Mouse (Mus musculus): ENCODE measurements around the gene Fermt3.

Gene Fermt3

DNA sequence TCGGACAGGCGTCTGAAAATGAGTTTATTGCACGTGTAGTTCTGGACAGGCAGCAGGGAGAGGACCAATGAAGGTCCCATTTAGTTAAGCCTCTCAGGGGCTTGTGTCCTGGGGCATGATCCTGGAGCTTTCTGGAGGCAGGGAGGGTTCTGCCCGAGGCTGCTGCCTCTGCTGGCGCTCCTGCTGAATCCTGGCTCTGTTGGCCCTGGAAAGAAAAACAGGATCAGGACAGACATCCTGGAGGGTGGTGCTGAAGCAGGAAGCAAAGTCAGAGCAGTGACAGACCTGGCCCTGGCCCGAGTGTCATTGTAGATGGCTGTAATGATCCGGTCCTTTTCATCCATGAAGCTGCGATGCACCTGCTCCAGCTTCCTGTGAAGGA, 31.4 kb downstream of the Fermt3 start:
- DNase-seq = no peak

DNA sequence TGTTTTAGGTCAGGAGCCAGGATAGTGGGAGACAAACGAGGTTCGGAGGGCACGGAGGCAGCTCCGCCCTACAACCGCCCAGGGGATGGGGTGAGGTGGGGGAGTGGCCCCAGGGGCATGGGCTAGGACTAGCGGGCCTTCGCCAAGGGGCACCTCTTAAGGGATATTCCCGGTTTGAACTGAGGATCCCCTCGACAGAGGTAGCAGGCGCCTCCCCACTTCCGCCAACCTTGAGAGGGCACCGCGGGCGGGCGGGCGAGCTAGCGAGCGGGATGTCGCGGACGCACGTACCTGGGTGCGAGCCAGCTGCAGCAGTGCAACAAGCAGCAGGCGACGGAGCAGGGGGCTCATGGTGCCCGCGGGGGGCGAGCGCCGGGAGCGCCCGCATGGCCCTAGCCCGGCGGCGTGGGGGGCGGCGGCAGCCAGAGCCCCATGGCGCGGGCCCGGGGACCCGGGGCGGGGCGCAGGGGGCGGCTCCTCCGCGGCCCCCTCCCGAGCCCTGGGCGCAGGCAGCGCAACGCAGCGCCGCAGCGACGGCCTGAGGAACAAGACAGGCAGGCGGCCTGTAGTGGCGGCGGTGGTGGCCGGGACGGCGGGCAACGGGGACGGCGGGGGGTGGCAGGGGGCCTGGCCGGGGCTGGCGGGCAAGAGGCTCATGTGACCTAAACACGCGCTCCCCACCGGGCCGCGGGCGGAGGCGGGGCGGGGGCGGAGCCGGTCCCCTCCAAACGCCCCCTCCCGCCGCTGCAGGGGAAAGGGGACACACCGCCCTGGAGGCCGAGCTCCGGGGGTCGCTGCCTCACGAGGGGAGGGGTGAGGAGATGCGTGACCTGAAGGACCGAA, 32.0 kb downstream of the Fermt3 start, which contains the start of gene Vegfb:
Vegfb (minus strand) TSS at position 591 of the 843 bp plus-strand sequence.
- DNase-seq = peak; percentile 85

DNA sequence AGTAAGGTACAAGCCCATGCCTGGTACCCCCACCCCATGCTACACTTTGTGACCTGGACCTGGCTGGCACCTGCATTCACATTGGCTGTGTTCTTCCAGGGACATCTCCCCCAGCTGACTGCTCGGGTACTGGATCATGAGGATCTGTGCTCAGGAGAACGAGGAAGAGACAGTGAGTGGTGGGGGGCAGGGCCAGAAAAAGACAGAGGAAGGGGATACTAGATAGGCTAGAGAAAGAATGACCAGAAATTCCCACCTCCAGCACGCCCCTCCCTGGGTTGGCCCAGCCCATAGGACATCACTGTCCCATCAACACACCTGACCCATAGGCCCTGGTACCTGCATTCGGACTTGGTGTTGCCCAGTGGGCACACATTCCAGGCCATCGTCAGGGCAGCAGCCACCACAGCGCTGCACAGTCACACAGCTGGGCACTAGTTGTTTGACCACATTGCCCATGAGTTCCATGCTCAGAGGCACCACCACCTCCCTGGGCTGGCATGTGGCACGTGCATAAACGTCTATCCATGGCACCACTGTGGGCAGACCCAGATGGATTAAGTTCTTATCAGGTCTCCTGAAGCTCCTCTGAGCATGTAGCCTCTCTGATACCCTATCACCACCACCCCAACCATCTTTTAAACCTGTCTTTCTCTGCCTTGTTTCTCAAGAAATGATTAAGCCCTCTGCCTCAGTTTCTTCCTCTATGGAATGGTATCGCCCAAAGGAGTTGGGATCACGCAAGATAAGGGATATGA, 33.1 kb downstream of the Fermt3 start:
- peak; percentile 8 for DNase-seq

DNA sequence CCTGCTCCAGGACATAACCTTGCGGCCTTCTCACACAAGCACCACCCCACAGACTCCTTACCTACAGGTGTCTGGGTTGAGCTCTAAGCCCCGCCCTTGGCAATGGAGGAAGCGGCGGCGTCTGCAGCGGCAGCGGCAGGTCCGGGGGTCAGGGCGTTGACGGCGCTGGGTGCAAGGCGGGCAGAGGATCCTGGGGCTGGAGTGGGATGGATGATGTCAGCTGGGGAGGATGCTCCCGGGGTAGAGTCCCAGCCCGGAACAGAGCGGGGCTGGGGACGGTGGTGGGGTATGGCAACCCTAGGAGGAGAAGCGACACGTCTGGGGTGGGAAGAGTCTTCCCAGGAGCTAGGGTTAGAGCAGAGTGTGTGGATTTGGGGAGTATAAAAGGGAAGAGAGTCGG, 34.0 kb downstream of the Fermt3 start:
- peak; percentile 21 for DNase-seq

DNA sequence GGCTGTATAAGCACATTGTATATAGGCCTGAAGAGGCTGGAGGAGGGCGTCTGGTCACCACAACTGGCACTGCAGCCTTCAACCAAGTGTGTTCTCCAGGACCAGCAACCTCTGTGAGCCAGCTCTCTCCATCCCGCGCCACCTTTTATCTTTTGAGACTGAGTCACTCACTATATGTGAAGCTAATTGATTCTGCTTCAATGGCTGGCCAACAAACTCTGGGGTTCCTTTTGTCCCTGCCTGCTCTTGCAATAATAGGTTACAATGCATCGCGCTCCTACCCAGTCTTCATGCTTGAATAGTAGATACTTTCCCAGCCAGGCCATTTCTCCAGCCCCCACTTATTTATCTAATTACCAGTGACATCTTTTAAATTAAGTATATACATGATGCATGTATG, 35.6 kb downstream of the Fermt3 start:
- DNase-seq = no peak

DNA sequence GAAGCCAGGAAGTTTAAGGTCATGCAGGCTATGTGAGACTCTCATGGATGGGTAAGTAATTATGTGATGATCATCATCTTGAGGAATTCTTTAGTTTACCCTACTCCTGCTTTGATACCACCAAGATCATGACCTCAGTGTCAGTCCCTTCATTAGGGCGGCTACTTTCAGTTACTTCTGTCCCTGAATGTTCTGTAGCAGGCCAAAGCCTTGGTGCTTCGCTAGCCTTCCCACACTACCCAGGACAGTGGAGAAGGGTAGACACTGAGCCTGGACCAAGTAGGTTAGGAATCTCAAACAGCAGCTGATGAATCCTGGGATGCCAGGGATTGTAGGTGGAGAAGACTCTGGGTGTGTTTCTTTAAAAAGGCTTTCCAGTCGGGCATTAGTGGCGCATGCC, 37.8 kb downstream of the Fermt3 start:
- no peak for DNase-seq

DNA sequence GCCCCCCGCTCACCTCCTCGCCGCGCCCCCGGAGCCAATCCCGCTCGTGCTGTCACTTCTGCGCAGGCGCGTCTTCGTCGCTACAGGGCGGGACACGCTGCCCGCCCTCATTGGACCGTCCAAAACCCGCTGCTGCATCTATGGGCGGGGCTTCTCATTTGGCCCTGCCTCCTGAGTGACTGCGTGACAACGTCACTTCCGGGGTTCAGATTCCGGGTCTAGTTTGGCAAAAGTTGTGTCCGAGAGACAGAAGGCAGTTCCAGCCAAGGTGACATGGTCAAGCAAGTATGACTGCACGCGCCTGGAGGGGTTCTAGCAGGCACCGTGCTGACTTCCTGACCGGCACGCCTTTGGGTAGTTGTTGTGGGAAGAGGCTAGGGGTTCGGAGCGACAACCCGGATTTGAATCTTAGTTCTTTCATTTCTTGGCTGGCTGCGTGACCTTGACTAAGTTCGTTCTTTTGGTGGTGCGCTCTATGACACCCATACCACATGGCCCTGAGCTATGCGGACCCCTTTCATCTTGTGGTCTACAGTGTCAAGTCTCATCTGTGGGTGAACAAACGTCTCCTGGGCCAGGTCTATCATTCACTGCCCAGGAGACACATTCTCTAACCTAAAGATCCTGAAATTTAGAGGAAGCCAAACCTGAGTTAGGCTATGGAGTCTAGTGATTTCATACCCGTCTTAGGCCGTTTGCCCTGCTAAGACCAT, 38.7 kb downstream of the Fermt3 start, which contains the start of gene Fkbp2:
Fkbp2 (minus strand) TSS at position 121 of the 713 bp plus-strand sequence.
- peak; percentile 99 for DNase-seq

DNA sequence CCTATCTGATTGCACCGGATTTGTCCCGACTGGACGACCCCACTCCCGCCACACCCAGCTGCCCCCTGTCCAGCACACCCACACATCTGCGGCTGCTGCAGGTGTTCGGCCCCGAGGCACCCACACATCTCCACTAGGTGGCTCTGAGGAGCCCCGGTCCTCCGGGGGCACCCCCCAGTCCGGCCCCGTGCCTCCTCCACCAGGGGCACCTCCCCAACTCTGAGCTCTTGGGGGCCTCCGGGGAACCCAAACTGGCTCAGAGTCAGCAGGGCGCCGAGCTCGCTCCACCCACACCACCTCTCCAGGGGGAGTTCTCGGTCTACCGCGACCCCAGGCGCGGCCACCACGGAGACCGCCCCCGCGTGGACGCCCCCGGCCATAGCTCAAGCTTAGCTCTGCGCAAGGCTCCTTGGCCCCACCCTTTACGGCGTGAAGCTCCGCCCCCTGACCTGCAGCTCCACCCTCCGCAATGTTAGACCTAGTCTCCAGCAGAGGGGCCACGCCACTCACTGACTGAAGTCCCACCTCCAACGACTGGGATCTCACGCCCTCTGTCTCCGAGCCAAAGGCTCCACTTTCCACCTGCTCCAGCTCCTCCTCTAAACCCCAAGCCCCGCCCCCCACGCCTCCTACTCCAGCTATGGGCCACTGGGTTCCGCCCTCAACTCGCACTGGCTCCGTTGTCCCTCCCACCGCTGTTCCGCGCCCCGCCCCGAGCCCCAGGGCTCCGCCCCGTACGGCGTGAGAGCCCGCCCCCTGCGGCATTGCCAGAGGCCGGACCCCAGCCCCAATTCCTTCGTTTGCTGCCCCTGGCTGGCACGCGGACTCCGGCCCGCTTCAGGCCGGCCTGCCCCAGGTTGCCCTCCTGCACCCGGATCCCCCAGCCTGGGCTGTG, 39.5 kb downstream of the Fermt3 start:
- peak; percentile 100 for DNase-seq

DNA sequence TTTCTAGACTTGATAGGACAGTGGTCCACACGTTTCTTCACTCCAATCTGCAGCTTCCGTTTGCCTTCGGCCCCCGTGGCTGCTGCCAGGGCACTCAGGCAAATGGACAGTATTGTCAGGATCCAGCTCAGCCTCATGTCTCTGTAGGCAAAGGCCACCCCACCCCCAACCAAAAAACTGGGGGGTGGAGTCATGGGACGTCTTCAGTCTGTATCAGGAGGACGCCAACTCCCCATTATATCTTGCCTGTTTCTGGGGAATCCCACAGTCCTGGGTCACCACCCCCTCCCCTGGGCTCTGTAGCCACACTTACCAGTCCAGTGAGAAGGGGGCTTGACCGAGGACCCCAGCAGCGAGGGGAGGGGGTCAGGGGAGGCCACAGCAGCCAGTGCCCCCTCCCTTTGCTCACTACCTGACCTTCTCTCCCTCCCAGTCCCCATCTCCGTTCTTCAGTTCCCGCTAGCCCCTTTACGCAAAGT, 40.2 kb downstream of the Fermt3 start:
- peak; percentile 66 for DNase-seq

DNA sequence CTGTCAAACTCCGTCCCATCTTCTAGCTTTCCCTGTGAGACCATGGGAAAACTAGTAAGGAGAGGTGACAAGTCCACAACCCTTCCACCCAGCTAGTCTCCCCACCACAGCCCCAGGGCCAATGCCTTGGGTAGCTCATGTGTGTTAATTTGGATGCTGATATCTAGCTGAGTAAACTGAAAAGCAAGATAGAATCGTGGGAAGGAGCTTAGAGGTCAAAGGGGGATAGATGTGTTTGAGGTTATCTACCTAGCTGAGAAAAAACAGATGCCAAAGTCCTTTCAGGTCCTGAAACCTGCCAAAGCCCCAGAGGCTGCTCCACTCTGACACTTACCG, 40.7 kb downstream of the Fermt3 start:
- DNase-seq = no peak

DNA sequence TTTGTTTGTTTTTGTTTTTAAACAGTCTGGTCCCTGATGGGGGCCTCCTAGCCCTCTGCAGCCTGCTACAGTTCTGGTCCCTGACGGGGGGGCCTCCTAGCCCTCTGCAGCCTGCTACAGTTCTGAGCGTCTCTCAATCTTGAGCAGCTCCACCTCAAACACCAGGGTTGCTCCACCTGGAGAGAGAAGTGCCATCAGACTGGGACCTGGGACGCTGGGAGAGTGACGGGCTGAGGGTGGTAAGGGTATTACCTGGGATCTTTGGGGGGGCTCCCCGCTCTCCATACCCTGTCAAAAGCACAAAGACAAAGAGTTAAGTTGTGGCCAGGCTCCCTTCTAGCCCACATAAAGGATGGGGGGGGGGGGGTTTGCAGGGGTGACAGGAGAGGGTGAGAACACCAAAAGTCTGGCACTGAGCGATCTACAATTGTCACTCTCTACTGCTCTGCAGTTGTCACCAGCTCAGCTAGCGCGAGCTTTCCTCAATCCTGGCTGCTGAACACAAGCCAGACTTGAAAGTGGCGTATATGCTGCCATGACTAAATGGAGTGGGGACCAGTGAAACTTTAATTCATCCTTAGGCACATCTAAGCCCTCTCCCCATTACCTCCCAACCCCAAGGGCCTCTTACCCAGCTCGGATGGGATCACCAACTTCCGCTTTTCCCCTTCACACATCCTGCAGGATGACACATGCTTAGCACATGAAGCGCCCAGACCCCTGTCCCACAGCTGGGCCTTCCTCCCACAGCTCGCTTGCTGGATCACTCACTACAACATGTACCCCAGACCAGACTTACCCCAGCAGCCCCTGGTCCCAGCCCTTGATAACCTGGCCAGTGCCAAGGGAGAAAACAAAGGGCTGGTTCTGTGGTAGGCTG, 41.3 kb downstream of the Fermt3 start:
- DNase-seq = no peak

DNA sequence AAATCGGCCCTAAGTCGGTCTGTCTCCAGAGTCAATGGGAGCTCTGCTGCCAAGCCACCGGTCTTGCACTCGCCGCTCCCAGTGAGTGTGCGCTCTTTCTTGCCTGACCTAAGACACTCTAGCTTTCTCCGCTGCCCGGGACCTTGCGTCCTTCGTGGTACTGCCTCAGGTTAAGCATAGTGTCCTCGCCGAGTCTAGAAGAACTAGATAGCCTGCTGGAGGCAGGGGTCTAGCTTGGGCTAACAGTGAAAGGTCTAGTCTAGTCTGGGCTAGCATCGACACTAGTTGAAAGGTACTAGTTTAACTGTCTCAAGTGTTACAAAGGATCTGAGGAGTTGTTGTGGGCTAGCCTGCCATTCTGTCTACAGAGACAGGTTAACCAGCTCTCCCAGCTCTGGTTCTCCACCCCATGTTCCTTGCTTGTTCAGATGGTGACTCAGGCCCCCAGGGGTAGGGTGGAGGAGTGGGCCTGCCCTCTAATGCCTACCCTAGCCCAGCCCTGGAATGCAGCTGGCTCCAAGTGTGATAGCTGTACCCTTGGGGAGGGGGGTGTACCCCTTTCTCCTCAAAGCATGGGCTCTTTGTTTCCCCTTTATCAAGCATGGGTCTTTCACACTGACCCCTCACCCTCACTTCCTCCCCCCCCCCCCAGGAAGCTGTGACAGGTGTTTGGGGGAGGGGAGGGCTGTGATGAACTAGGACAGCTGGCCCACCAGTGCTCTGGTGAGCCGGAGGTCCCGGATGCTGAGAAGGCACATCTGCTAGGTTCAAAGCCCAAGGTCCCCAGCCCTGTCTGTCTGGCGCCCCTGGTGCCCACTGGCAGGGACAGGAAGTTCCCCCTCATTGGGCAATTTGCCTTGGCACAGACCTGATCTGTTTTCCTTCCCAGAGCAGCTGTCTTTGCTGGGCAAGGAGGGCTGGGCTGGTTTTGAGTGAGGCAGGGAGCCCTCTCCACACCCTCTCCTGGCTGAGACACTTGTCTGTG, 43.4 kb downstream of the Fermt3 start, which contains the start of gene Plcb3:
Plcb3 (minus strand) TSS at position 934 of the 985 bp plus-strand sequence.
- peak; percentile 93 for DNase-seq

DNA sequence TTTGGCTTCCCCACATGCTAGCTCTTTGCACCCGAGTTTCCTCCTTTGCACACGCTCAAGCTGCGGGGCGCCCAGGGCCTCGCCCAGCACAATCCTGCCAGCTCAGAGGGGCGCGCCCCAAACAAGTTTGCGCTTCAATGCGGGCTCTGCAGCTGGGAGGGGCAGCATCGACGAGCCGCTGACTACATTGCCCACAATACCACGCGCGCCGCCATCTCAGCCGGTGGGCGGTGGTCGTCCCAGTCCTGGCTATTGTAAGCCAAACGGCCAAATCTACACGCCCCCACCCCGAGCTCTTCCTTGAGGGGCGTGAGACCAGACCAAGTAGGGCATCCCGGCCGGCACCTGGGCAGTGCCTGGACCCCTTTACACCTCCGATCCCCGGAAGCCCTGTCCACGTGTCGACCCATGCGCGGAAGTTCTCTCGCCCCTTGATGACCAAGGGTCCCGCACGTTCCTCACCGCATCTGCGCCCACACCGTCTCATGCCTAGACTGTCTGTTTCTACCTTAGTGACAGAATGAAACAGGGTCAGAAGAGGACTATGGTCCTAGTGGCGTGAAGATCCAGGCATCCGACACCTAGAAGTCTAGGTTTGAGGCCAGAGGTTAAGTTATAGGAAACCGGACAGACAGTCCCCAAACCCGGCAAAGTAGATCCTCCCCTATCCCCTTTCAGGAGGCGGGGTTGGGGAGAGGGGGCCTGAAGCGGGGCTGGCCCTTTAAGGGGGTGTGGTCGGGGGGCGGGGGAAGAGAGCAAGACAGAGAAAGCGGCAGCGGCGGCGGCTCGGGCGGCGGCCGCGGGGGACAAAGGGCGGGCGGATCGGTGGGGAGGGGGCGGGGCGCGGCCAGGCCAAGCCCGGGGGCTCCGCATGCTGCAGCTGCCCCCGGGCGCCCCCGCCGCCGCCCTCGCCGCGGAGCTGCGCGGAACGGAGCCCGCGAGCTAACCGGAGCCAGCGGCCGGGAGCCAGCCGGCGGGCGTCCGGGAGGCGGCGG, 44.8 kb downstream of the Fermt3 start, which contains the start of gene Ppp1r14b:
Ppp1r14b (plus strand) TSS at position 758 of the 995 bp plus-strand sequence.
- peak; percentile 90 for DNase-seq

DNA sequence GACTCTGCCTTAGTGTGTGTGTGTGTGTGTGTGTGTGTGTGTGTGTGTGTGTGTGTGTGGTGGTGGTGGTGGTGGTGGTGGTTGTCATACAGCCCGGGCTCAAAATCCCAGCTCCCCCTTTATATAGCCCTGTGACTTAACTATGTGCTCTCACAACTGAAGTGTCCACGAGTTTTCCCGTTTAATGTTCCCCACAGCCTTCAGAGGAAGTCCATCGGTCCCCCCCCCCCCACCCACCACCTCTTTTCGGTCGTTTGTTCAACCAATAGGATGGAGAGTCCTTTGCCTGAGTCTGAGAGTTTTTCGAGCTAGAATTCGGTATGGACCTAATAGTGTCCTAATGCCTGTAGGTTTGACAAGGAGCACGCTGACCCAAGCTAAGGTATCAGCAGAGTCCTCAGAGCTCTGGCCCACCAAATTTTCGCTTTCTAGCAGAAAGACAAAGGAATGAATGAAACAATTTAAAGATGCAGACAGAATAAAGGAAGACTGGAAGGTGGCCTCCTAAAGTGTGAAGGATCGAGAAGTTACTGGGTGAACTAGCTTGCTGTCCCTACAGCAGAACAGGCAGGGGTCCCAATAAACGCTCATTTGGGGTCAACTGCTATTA, 45.6 kb downstream of the Fermt3 start:
- DNase-seq = no peak

DNA sequence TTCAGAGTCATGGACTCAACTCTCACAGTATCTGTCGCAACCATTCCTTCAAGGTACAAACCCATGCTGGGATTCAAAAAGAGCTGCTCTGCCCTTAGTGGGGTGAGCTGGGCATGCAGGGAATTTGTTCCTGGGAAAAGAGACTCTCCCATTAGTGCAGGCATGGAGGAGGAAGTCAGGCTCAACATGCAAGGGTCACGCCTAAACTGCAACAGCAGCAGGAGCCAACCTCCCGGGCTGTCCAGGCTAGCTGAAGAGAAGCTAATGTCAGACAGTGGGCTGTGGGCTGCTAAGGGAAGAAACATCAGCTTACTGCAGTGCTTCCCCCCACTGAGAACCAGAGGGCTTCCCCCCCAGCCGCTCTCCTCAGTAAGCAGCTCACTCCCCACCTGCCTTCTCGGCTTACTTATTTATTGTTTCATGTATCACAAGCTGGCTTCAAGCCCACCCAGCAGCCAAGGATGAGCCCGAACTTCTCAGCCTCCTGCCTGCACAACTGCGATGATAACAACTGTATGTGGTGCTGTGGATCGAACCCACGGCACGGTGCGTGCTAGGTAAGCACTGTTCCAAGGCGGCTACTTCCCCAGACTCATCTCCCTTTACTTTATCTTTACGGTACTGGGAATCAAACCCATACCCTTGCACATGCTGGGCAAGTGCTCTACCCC, 46.9 kb downstream of the Fermt3 start:
- no peak for DNase-seq

DNA sequence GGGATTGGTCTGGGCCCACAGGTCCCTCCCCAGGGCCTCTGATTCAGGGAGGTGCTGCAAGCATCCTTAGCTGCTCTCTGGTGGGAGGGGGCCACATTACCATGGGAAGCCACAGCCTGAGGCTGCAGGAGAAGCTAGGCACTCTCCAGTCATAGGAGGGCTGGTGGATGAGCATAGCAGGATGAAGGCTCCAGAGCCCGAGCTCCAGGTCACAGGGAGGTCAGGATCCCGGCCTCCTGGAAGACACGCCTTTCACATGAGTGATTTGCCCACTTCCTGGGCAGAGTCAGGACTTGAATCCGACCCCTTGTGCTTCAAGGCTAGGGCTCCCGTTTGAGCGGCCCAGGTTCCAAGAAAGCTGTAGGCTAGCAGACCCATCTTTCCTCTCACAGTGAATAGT, 47.6 kb downstream of the Fermt3 start:
- DNase-seq = no peak

DNA sequence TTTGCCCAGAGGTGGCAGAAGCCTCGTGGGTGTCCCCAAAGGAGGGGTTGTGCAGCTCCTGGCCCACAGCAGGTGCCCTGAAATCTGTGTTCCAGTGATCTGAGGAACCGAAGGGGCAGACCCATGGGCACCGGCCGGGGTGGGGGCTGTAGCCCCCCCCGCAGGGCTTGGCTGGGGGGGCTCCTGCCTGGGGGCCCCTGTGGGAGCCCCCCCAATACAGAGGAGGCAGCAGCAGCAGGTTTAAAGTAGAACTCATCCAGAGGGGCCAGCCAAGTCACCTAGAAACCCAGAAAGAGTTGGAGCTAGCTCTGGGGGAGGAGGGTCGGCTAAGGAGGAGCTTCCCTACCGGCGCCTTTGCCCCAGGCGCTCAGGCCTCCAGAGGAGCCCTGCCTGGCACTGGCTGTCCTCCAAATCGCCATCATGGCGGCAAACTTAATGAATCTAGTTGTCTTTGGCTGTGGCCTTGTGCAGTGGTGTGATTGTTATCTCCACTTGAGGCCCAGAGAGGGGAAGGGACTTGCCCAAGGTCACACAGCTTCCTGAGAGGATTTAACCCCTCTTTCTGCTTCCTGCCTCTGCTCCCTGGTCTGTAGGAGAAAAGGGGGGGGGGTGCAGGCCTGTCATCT, 48.7 kb downstream of the Fermt3 start:
- DNase-seq = no peak
